Mouse (Mus musculus) right cerebral cortex, postnatal 25 days (tissue): ENCODE results near the gene Tdg.
"Not testable (repeated sequence)": the region's sequence is repeated elsewhere in the genome, so short reads cannot be mapped to it uniquely, and the experiment has no call there.

Source experiments
- DNase-seq: peaks from one replicate; pipeline ENCODE4 v3.0.0; 2022

Gene Tdg

DNA sequence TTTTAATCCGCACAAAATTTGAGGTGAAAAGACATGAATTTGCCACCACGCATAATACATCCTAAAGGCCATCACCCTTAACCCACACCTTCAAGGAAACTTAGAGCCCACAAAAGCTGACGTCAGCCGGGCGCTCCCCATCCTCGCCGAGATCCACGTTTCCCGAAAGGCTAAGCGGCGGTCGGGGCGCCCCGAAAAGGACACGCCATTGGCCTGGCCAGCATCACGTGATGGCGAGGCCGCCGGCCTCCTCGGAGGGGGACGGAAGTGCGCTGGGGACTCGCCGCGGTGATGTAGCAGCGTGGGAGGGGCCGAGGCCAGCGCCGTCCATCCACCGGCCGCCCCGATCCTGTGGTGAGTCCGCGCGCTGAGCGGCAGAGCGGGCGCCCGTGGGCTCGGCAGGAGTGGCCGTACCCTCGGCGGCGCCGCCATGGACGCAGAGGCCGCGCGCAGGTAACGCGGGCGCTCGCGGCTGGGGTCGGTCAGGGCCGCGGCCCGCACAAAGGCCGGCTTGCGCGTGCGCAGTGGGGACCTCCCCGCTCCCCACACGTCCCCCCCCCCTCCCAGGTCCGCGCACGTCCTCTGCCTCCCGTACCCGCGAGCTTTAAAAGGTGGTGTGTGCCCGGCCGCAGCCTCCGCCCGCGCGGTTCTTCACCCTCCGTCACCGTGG is at the start of gene Tdg:
Gene Tdg (plus strand): TSS at position 243 of the 670 bp plus-strand sequence.
- DNase-seq = peak; percentile 90

DNA sequence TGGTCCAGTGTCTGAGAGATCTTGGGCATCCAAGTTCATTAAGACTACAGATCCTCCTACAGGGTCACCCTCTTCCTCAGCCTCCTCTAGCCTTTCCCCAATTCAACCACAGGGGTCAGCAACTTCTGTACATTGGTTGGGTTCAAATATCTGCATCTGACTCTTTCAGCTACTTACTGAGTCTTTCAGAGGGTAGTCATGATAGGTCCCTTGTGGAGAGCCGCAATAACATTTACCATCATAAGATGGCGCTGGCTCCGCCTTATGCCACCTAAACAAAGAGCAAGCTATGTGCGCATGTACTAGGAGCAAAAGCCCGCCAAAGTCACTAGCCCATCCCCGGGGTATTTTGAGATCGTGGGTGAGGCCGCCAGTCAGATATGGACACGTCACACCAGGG is 40.0 kb upstream of the Tdg start:
- not testable (repeated sequence) for DNase-seq

GRCm38 (mm10) chr10:82594421-82594820 is 35.2 kb upstream of the Tdg start:
- DNase-seq = not testable (repeated sequence)

DNA sequence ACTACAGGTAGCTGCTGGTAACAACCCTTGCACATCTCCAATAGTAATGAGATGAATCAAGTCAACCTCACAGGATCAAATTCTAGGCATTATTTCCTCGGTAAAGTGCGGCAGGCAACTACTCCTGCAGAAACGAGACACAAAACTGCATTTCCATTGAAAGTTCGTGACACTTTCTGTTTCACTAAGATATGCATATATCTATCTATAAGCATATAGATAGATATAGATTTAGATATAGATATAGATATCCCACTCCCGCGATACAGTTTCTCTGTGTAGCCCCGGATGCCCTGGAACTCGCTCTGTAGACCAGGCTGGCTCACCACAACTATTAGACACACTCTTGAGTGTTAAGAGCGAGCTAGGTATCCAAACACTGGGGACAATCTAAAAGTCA is 7.4 kb upstream of the Tdg start:
- DNase-seq = no peak

GRCm38 (mm10) chr10:82622671-82623552 is 6.7 kb upstream of the Tdg start, which contains the start of gene 1190007I07Rik:
Gene 1190007I07Rik, minus strand, starts transcription at chr10:82623228.
- DNase-seq = peak; percentile 79

DNA sequence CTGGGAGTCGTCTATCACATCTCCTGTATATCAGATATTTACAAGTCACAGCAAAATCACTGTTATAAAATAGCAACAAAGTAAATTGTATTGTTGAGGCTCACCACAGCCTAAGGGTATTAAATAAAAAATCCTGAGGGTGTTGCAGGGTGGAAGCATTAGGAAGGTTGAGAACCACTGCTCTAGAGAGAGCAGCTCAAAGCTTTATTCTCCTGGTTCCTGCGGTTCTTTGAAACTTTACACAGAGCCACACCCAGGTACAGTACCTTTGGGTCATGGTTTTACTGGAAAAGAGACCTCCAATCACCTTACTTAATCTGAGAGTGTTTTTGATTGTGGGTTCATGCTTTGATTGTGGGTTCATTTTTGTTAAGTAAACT is 6.1 kb upstream of the Tdg start:
- DNase-seq = not testable (repeated sequence)

DNA sequence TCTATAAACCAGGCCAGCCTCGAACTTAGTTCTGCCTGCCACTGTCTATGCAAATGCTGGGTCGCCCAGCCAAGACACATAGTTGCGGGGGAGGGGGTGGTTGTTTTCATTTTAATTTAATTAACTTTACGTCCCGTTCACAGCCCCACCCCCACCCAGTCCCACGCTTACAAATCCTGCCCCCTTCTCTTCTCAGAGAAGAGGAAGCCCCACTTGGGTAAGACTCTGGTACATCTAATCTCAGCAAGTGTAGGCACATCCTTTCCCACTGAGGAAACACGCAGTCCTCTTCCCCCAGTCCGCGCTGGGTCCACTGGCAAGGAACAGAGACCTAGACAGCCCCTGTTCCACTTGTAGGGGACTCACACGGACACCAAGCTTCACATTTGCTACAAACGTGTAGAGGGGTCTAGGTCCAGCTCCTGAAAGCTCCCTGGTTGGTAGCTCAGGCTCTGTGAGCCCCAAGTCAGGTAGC is 480 bp upstream of the Tdg start:
- DNase-seq = no peak

- DNase-seq = no peak
Observed at GRCm38 (mm10) chr10:82630497-82630896, 869 bp downstream of the Tdg start.

DNA sequence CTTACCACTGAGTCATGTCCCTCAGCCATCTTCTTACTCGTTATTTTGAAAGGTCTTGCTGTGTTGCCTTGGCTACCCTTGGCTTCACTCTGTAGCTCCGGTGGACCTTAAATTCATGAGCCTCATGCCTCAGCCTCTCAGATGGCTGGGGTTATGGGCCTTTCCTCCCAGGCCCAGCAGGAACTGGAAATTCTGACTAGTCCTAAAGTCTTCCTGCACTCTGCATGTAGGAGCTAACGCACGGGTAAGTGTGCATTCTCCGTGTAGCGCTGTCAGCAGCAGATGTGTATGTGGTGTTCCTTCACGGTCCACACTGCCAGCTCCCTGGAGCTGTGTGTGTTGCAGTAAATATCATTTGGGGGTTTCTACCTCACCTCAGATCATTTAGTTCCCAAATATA is 1.5 kb downstream of the Tdg start:
- no peak for DNase-seq

DNA sequence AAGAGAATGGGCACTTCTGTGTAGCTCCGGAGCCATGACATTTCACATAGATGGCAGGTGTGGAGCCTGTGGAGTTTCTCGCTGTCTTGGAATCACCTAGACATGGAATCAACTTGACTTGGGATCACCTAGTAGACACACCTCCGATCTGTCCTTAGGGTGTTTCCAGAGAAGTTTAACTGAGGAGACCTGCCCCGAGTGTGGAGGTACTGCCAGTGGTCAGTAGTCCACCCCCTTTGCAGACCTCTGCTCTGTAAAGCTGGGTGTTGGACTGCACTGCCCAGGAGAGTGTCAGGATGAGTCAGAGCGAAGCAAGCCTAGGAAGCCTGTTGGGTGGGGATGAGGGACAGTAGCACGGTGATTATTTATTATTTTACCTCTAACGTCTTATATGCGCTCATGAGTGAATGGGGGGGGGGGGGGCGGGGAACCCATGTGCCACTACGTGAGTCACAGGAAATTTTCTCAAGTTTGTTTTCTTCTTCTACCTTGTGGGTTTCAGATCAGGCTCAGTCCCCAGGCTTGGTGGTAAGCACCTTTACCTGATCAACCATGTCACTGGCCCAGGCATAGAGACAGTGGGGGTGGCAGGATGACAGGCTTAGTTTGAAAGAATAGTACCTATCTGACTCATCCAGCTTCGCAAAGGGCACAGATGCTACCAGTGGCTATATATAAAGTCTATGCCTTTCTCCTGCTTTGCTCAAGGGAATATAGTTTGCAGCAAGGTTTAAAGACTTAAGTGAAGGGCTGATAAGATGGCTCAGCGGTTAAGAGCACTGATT is 3.1 kb downstream of the Tdg start:
- no peak for DNase-seq

DNA sequence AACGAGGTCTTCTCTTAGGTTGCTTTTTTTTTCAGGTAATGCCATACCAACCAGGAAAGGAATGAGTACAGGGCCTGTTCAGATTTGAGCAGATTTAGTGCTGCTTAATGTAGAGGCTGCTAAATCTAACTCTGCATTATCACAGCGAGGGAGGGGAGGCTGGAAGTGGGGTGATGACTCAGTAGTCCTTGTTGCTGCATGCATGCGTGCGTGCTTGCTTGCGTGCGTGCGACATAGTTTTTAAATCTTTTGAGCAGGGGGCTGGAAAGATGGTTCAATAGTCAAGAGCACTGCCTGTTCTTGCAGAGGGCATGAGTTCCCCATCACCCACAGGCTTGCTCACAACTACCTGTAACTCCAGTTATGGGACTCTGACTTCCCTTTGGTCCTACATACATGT is 4.7 kb downstream of the Tdg start:
- no peak for DNase-seq

- no peak for DNase-seq
Observed at GRCm38 (mm10) chr10:82636321-82636720, 6.7 kb downstream of the Tdg start.

- DNase-seq = peak; percentile 31
Observed at GRCm38 (mm10) chr10:82639032-82639698, 9.5 kb downstream of the Tdg start.

DNA sequence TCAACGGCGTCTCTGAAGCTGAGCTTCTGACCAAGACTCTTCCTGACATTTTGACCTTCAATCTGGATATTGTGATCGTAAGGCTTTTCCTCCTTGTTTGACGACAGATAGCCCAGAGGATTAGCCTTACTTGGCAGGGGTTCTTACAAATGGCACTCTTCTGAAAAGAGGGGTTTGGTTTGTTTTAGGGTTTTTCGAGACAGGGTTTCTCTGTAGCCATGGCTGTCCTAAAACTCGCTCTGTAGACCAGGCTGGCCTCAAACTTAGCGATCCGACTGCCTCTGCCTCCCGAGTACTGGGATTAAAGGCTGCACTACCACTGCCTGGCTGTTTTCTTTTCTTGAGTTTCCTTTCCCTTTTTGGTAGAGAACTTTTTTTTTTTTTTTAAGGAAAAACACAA is 11.9 kb downstream of the Tdg start:
- DNase-seq = no peak

DNA sequence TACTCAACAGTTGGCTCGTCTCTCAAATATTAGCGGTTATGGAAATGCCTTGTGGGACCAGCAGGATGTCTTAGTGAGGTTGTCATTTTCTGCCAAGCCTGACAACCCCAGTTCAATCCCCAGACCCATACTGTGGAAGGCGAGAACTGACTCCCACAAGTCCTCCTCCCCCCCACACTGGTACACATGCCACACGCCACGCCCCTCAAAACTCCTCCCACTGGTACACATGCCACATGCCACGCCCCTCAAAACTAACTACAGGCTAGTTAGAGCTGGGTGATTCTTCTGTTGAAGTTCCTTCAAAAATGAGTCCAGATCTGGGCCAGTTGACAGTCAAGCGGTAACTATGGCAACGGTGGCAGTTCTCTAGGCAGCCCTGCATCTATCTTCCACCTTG is 16.5 kb downstream of the Tdg start:
- DNase-seq = no peak

GRCm38 (mm10) chr10:82647205-82647811 is 17.7 kb downstream of the Tdg start:
- DNase-seq = no peak

- DNase-seq = no peak
Observed at GRCm38 (mm10) chr10:82651221-82651620, 21.6 kb downstream of the Tdg start.

DNA sequence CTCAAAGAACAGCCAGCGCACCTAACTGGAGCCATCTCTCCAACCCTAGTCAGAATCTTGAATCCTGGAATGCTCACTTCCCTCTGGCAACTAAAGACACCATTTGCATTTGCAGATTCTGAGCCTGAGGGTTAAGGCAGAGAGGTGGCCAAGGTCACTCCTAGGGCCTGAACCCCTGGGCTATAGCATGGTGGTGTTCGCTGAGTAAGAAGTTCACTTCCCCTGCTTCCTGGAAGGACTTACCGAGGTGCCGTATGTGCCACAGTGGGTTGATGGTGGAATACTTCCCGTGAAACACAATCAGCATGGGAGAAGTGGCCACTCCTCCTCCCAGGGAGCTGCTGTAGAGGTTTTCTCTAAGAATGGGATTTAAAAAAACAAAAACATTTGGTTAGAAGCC is 23.0 kb downstream of the Tdg start:
- DNase-seq = no peak

- DNase-seq = no peak
Observed at GRCm38 (mm10) chr10:82654581-82654980, 25.0 kb downstream of the Tdg start.

DNA sequence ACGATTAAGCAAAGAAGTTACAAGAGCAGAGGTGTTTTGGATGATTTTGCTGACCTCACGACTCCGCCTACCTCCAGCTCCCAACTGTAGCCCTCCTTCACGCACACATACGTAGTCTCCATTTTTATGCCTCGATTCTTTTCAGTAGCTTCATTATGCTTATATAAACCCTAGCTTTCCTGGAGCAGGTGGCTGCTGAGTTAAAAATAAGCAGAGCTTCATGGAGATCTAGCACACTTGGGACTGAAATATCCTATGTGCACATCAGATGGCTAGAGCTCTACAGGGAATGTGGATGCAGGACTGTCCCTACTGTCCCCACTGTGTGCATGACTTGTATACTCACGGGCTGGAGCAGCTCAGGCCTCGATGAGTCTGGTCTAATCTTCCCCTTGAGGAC is 32.2 kb downstream of the Tdg start:
- DNase-seq = peak; percentile 67

DNA sequence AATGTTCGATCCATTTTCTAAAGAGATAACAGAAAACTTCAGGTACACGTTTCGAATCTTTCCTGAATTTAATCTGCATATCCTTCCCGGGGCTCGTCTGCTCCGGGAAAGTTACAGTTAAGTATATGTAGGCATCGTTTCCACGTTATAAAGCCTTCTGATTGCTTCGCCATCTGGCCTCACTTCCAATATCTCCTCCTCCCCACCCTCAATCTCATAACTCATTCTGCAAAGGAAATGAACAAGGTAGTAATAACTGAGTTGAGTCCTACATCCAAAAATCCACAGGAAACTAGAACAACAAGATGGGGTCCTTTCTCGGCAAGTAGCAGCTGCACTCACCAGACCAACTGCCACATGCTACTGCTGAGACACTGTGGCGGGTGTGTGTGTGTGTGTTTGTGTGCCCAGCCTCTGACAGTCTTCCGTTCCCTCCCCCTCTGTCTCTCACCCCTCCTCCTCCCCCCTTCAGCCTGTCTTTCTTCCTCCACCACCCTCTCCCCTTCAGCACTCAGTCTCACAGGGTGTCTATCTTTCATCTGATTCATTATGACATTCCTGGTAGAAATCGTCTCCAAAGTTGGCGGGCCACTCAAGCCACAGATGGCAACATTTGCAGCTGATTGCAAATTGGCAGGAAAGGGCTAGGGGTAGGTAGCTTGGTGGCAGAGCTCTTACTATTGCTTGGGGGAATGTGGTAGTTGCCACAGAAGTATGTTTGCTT is 32.8 kb downstream of the Tdg start:
- DNase-seq = peak; percentile 42

GRCm38 (mm10) chr10:82663289-82663688 is 33.7 kb downstream of the Tdg start:
- no peak for DNase-seq
